Mouse (Mus musculus) neutrophil, adult 5-6 weeks (primary cell): ENCODE measurements around the gene Myo6. TPM values are rescaled to one million over a fixed set of nuclear protein-coding genes. Genes with fewer than 3 reads are reported as not detected.
"Not testable (repeated sequence)": the region's sequence is repeated elsewhere in the genome, so short reads cannot be mapped to it uniquely, and the experiment has no call there.

Experiments
- ATAC-seq: fragments of 151-379, 151-347 bp; 2 replicates; pipeline ENCODE4 v1.8.0; 2017; ENCODE audit warnings: mild to moderate bottlenecking, moderate TSS enrichment; ENCODE audit not compliant: insufficient number of reproducible peaks, poor library complexity, low FRiP score, severe bottlenecking; ENCODE audit errors: extremely low read depth
- total RNA-seq: library from RNA; stranded (forward); fragments of 200-1000 nt; gene quantifications from 2 replicates; pipeline ENCODE4 v1.2.3, GENCODE M21; 2017

Myo6 gene
- total RNA-seq, 1 experiment from 2014 or later, result 7.4 TPM

DNA sequence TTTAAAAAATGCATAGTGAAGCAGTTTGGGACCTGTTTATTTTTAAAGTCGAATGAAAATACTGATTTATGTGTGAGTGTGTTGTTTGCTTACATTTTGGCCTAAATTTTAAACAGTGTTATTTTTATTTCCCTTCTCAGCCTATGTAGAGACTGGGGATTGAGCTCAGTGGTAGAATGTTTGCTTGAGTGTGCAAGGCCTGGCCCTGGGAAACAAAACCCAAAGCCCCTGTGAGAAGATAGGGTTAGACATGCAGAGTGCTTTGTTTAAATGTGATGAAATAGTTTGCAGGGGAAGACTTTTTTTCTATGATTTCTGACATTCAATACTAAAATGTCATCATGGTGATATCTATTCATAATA lies 110.9 kb downstream of the Myo6 start:
- ATAC-seq, result no peak

DNA sequence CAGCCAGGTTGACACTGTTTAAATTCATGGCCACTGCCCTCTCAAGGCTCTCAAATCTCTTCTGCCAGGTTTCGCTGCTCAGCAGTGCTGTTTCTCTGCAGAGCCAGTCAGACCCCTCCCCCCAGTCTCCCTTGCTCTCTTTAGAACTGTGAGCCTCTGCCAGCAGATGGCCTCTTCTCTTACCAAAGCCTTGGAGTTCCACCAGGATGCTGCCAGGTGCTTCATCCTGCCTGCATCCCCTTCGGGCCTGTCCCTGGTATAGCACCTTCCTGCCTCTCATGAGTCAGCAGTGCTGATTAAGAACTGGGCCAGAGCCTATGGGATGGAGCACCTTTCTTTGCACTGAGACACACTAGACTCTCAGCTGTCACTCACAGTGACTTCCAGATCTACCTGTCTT lies 112.3 kb downstream of the Myo6 start:
- no peak for ATAC-seq

DNA sequence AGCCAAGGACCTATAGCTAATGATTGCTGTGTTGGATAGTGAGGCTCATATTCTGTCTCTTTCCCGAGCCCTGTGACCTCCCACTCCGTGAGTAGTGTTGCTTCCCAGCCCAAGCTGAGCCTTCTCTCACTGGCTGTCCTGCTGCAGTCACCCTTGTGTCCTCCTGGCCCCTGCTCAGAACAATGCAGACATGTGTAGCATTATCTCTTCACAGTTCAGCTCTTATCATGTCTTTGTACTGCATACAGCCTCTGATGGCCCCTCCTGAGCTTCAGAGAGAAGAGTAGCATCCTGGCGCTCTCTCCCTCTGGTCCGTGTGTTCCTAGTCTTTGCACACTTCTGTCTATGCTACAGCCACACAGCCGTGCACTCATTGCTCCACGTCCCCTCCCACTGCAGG lies 112.9 kb downstream of the Myo6 start:
- ATAC-seq, result no peak

DNA sequence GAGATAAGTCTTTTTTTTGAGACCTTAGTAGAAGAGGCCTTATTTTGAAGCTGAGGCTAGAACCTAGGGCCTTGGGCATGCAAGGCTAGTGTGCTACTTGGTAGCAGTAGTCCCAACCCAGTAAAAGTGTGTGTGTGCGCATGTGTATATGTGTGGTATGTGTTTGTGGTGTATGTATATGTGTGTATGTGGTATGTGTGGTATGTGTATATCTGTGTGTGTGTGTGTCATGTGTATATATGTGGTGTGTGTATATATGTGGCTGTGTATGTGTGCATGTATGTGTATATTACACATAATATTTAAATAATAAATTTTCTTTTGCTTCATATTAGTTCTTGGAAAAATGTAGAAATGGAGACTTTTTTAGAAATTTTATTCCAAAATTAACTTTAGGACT lies 115.9 kb downstream of the Myo6 start:
- no peak for ATAC-seq

DNA sequence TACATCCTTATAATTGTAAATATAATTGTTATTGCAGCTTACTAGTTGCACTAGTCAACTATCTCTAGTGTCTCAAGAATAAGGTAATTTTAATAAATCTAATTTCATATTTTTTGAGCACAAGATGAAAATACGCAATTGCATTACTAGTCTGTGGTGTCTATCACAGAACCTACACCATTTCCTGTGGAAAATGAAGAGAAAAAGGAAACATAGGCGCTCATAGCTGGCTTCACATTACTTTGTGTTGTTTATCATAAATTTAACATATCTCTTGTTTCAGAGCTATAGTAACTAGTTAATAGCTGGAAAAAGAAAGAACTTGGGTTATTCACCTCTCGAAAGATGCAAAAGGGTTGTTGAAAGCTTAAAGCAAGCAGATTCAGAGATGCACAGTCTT lies 117.6 kb downstream of the Myo6 start:
- ATAC-seq, result no peak

DNA sequence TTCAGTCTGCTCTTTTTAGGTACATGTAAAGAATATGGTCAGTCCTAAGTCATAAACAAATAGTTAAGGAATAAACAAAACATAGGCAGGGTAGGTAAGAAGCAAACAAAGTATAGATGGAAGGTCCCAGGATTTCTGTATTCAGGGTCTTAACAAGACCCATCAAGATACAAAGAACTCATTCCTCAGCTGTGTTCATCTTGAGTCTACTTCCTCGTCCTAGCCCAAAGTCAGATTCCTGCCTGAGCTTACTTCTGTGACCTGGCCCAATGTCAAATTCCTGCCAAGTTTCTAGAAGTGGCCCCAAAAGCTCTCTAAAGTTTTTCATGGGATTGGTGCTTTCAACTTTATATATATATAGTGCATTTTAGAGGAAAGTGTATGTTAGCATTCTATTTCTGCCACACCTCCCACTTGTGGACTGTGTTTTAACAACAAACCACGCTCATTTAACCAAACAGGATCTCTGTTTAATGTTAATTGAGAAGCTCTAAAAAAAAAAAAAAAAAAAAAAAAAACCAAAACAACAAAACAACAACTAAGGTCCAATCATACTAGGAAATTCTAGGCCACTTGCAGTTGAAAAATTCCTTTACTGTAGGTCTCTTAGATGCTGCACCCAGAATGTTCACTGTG lies 119.8 kb downstream of the Myo6 start:
- ATAC-seq, result no peak

DNA sequence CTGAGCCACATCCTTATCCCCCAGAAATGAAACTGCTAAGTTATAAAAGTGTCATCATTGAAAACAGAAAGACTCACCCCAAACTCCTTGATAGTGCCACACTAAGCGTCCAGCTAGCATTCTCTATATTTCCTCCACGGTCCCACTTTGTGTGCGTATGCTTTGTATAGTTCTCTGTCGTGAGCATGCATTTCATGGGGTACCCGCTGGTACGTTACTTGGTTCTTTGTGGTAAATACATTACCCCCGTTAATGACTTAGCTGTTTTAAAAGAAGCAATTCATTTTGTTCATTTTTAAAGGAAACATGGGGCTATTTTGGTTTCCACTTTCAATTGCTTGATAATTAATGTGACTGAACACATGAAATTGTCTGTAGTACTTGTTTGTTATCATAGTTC lies 122.0 kb downstream of the Myo6 start:
- no peak for ATAC-seq

DNA sequence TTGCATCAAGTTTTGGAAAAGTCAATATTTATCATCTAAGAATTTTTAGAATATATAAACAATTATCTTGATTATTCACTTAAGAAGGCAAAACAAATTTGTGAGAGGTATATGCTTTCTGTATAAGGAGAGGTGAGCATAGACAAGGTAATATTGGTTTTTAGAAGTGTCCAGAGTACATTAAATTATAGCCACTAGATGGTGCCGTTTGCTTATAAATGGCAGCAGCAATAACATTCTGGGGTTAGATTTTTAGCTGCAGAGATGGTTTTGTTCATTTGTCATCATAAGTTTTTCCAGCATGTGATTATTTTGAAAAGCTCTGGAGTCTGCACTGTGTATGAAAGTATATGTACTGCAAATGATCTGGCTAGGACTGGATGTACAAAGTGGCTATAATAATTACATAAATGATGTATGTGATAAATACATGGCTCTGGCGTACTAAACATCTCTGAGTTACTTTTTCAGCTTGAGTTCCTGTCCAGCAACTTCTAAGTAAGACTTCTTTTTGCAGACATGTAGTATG lies 128.3 kb downstream of the Myo6 start:
- ATAC-seq, result 0 out of 2 replicates have a peak, but pooled peaks have one; percentile 33

DNA sequence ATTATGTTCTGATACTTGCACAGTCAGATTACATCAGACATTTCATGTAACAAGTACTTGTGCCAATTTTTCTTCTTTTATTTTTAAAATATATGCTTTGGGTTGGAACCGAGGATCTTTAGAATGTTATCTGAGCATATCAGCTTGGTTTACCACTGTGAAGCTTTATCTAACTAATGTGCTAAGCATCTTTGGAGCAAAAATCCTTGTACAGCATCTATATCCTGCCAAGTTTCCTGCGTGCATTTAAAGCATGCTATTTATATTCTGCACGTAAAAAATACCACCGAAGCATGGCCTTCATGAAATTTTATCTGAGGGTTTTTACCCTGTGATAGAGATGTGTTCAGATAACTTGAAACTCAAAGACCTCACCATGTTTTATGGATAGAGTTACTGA lies 131.3 kb downstream of the Myo6 start:
- no peak for ATAC-seq

DNA sequence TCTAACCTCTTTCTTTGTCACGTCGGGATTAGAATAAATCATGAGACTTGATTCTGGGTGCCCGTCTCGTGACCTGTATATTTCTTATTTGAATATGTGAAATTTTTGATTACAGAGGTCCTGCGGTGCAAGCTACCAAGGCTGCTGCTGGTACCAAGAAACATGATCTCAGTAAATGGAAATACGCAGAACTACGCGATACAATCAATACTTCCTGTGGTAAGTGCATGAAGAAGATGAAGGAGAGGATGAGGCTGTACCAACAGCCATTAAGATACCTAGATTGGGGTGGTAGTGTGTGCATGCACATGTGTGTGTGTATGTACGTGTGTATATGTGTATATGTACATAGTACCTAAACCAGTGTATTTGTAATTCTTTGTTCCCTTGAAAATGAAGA lies 134.2 kb downstream of the Myo6 start:
- no peak for ATAC-seq

DNA sequence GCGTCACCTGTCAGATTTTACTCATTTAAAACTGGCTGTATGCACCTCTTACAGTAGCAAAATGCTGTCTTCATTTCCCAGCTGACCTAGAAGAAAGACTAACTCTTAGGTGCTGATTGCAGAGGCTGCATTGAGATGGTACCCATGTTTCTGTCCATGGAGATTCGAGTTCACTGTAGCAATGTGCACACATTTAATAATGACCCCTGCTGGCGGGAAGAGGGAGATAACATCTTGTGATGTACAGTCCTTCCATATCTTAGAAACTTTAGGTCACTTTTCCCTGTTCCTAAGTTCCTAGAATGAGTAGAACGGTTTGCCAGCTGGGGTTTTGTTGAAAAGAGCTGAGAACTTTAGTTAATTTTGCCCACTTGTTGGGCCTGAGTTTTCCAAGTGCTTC lies 138.7 kb downstream of the Myo6 start:
- no peak for ATAC-seq

DNA sequence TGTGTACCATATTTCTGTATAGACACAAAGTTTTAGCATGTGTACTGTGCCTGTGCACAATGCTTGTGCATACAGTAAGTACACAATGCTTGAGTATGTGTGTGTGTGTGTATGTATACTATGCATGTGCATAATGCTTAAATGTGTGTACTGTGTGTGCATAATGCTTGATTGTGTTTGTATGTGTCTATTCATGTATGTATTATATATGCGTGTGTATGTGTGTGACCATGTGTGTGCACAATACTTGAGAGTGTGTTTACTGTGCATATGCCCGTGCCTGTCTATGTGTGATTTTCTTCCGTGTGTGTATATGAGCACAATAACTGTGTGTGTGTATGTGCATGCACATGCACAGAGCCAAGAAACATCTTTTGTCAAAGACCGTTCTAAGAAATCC lies 141.6 kb downstream of the Myo6 start:
- ATAC-seq, result no peak

DNA sequence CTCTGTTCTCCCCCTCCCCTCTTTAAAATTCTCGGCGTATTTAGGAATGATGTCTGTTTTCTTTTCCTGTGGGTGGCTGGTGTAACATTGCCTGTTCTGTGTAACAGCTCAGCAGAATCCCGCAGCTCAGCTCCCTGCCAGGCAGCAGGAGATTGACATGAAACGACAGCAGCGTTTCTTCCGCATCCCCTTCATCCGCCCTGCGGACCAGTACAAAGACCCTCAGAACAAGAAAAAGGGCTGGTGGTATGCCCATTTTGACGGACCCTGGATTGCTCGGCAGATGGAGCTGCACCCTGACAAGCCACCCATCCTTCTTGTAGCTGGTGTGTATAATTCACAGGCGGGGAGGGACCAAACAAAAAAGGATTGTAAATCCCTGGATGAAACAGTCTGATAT lies 142.0 kb downstream of the Myo6 start:
- ATAC-seq, result no peak

DNA sequence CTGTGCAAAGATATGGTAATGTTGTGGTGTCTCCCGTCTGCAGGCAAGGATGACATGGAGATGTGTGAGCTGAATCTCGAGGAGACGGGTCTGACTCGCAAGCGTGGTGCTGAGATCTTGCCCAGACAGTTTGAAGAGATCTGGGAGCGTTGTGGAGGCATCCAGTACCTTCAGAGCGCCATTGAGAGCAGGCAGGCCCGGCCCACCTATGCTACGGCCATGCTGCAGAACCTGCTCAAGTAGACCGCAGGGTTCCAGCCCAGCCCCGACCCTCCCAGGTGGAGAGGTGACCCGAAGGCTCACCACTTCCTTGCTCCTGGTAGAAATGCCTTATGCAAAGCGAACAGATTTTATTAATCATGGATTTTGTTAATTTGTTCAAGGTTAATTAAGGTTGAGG lies 142.8 kb downstream of the Myo6 start:
- no peak for ATAC-seq

DNA sequence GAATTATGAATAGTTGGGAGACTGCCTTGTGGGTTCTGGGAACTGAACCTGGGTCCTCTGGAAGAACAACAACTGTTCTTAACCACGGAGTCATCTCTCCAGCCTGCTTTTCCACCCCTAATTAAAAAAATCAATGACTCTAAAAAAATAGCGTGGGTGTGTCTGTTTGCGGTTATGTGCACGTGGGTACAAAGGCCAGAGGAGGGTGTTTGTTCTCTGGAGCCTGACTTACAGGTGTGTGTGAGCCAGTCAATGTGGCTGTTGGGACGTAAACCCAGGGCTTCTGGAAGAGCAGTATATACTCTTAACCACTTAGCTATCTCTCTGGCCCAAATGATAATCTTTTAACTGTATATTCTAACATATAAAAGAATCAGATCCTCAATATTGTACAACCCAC lies 148.8 kb downstream of the Myo6 start:
- no peak for ATAC-seq

DNA sequence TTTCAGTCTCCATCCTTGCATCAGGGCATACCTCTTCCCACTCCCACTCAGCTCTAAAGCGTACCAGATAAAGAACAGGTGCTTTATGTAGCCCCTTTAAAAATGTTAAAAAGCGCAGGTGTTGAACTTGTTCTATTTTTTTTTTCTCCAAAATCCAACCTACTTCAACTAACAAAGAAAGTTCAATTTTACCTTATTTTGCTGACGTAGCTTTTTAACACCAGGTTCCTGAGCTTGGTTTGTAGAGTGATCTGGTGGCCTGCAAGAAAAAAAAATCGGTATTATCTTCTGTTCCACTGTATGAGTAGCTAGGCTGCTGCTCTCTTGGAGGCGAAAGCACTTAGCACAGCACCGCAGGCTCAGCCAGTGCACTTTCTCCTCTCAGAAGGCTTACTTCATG lies 151.1 kb downstream of the Myo6 start:
- ATAC-seq, result no peak

DNA sequence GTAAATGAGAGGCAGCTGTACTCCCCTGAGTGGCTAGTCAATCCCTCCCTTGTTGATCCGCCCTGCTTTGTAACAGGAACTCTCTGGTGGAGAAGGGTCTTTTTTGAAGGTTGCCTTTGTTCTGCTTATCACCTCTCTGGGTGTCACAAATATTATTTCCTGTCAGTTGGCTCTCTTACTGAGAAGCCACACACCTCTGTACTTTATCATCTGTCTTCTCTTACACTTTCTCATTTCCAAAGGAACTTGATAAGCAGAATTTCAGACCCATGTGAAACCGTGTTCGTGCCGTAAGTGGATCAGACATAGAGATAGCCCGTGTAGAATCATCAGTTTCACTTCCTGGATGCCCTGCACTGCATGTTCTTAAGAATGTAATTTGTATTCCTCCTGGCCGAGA lies 153.2 kb downstream of the Myo6 start:
- peak; percentile 46; the same call in 1 of the 2 replicates for ATAC-seq

DNA sequence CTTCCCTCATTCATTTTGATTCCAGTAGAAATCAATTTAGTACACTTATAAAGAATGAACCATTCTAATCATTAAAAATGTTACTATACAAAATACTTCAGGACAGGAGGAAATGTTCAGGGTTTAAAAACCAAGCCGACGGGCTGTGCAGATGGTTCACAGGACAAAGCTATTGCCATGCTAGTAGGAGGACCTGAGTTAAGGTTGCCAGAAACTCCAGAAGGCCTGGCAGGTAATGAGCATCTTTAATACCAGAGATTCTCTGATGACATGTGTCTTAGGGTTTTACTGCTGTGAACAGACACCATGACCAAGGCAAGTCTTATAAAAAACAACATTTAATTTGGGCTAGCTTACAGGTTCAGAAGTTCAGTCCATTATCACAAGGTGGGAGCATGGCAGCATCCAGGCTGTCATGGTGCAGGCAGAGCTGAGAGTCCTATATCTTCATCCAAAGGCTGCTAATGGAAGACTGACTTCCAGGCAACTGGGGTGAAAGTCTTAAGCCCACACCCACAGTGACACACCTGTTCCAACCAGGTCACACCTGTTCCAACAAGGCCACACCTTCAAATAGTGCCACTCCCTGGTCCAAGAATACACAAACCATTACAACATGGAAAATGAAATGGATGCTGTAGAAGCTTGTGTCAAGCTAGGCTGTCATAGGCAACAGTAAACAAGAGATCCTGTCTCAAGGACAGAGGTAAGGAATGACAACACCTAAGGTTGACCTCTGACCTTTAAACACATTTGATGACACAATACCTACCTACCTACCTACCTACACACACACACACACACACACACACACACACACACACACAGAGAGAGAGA lies 156.4 kb downstream of the Myo6 start:
- ATAC-seq, result not testable (repeated sequence)

DNA sequence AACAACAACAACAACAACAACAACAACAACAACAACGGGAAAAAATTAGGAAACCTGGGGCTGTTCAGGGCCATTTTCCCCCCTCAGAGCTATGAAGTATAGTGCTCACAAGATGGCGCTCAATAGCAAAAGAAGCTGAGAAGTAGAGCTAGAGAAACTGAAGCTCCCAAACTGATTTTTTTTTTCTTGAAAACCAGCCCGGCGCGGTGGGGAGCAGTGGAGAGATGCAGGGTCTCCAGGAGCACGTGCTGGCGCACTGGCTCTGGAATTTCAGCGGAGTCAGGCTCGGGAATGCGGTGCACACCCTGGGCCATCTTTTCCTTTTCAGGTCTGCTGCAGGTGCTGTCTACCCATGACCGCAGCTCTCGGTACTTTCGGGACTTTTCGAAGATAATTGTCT lies 167.3 kb downstream of the Myo6 start:
- no peak for ATAC-seq

DNA sequence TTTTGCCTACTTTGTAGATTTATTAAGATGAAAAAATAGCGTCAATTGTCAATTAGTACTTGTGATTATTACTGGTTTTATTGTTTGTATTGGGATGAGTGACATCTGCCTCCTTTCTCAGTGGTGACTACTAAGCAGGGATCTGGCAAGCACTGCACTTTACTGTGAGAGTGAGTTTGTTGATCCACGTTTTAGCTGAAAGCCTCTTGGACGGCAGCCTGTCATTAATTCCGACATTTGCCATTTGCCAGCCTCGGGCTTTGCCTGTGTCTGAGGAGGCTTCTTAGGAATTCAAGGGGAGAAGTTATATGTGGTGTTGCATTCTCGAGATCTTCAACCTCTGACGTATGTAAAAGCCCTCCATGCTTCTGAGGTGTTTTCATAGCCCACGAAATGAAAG lies 168.6 kb downstream of the Myo6 start:
- no peak for ATAC-seq
